In genomic region chr5:103518797-103519468, GRCm38 (mm10) we compare ENCODE assay signal across 9 mouse cellular contexts.
DNase-seq lines count a peak whose midpoint lies in the region; ATAC-seq and TF ChIP-seq lines count a peak whose summit lies in the region.
"Had no signal": no experiment of that assay in that cellular context is flagged by ENCODE, and none has a peak within 500 bp of the region (broad histone marks: within the 10 kb centered on the region; RNA-seq: fewer than 3 reads in every experiment).

No protein-coding gene starts in this region.

- no peak overlapping the region for H3ac ChIP-seq in myocyte (ENCODE audit: control insufficient read depth, insufficient read length)

- no peaks in the 10 kb centered on the region for H3K27me3 ChIP-seq in myocyte (ENCODE audit: control insufficient read depth, insufficient read depth, insufficient read length)
- no peaks in the 10 kb centered on the region for H3K27me3 ChIP-seq in forebrain, embryonic 15.5 days
- H3K27me3 ChIP-seq: limb, embryonic 13.5 days had no signal

- no peak for TF ChIP-seq POLR2A in myocyte (IDR thresholded peaks at IDR 0.05; ENCODE audit: insufficient read length, low read depth)

- DNase-seq in cerebellum, postnatal 36 days: peak; percentile 24 to 42
- no peak for DNase-seq in cerebellum, adult 11-12 months
- peak; percentile 49 for DNase-seq in urinary bladder, postnatal 25 days (ENCODE audit: low spot score)
- no peak for DNase-seq in urinary bladder, postnatal 10 days (ENCODE audit: low spot score)
- DNase-seq in induced T-regulatory cell, adult 2 months (ENCODE audit: low read depth): peak; percentile 84
- DNase-seq in thymus, adult 18-20 months: no peak

- no peaks in the 10 kb centered on the region for H3K36me3 ChIP-seq in myocyte (ENCODE audit: control insufficient read depth, insufficient read depth)
- H3K36me3 ChIP-seq in forebrain, embryonic 15.5 days: no peaks in the 10 kb centered on the region
- H3K36me3 ChIP-seq: limb, embryonic 13.5 days had no signal

- no peak overlapping the region for H3K27ac ChIP-seq in forebrain, embryonic 15.5 days (replicated peaks)
- H3K27ac ChIP-seq: limb, embryonic 13.5 days had no signal

- peak overlapping the region; percentile 27 for H3K4me2 ChIP-seq in myocyte (ENCODE audit: low read depth)
- no peak overlapping the region for H3K4me2 ChIP-seq in forebrain, embryonic 15.5 days (replicated peaks)
- H3K4me2 ChIP-seq: limb, embryonic 13.5 days had no signal

- H3K9me3 ChIP-seq in forebrain, embryonic 15.5 days: no peaks in the 10 kb centered on the region
- H3K9me3 ChIP-seq: limb, embryonic 13.5 days had no signal

- ATAC-seq in forebrain, embryonic 15.5 days (replicated peaks): no peak

- 82% methylated on average over 14 of the region's 14 CpGs for WGBS in forebrain, embryonic 15.5 days

- no peaks in the 10 kb centered on the region for H3K79me2 ChIP-seq in myocyte (ENCODE audit: control insufficient read depth, insufficient read depth)

- no peak overlapping the region for H3K4me3 ChIP-seq in myocyte
- H3K4me3 ChIP-seq in forebrain, embryonic 15.5 days: no peak overlapping the region
- H3K4me3 ChIP-seq: limb, embryonic 13.5 days had no signal

- H3K4me1 ChIP-seq in forebrain, embryonic 15.5 days: no peaks in the 10 kb centered on the region

- no peak overlapping the region for H3K9ac ChIP-seq in forebrain, embryonic 15.5 days (replicated peaks)
- H3K9ac ChIP-seq: limb, embryonic 13.5 days had no signal

TF ChIP-seq in myocyte, 11 proteins besides CTCF, POLR2A, EP300 and RAD21:
- no peak for TF ChIP-seq E2F4 (IDR thresholded peaks at IDR 0.05; ENCODE audit: insufficient read depth)
- no peak for TF ChIP-seq MYOG (IDR thresholded peaks at IDR 0.05; ENCODE audit: control insufficient read depth in 1 of 3, insufficient read depth in 1 of 3, insufficient read length in 2 of 3, low read depth in 2 of 3)
- TF ChIP-seq TCF12 (IDR thresholded peaks at IDR 0.05; ENCODE audit: insufficient read depth, poor library complexity, severe bottlenecking): no peak
- TF ChIP-seq MYOD1 (IDR thresholded peaks at IDR 0.05; ENCODE audit: control insufficient read depth in 1 of 3, insufficient read length in 2 of 3, low read depth in 2 of 3): no peak
- TF ChIP-seq TCF3 (IDR thresholded peaks at IDR 0.05; ENCODE audit: insufficient read length, low read depth): no peak
- TF ChIP-seq MAX (IDR thresholded peaks at IDR 0.05; ENCODE audit: low read depth): no peak
- no peak for TF ChIP-seq SRF (IDR thresholded peaks at IDR 0.05; ENCODE audit: control insufficient read depth, insufficient read length, low read depth)
- no peak for TF ChIP-seq USF1 (IDR thresholded peaks at IDR 0.05; ENCODE audit: low read depth)
- no peak for TF ChIP-seq CEBPB (IDR thresholded peaks at IDR 0.05; ENCODE audit: insufficient read depth, poor library complexity, severe bottlenecking)
- no peak for TF ChIP-seq REST (IDR thresholded peaks at IDR 0.05; ENCODE audit: insufficient read depth, insufficient read length)
- no peak for TF ChIP-seq POLR2AphosphoS2 (IDR thresholded peaks at IDR 0.05; ENCODE audit: insufficient read length, low read depth)

Comparison
In these comparisons a context has a peak if more than half of its experiments do, and no peak if none do; other contexts are left out.
1. DNase-seq: peak in cerebellum, postnatal 36 days (2 of 2), urinary bladder, postnatal 25 days (single experiment) and induced T-regulatory cell, adult 2 months (single experiment); none in cerebellum, adult 11-12 months (single experiment), urinary bladder, postnatal 10 days (single experiment) and thymus, adult 18-20 months (0 of 2).